Mouse (Mus musculus): ENCODE results near the gene Dhx58. TPM values are rescaled to one million over a fixed set of nuclear protein-coding genes. Genes with fewer than 3 reads are reported as not detected.
"Not testable (repeated sequence)": the region's sequence is repeated elsewhere in the genome, so short reads cannot be mapped to it uniquely, and the experiment has no call there.

The Dhx58 gene
- polyA plus RNA-seq, 1 experiment from 2014 or later, result 2.0 TPM

DNA sequence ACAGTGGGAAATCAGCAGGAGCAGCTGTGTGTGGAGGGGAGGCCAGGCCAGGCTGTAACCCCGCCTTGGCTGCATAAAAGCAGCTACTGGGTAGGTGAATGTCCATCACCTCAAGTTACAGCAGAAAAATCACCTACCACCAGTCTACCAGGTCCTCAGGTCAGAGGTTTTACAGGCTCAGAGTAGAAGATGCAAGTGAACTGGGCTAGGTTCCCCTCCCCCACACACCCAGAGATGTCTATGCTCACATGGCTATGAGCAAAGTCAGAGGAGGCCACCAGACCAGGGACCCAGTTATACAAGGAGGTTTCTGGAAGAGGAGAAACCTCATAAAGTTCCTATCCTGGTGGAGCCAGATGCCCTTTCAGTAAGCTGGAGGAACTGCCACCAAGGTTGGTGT lies 33.0 kb downstream of the Dhx58 start:
- no peak for ATAC-seq (ENCODE audit: insufficient number of reproducible peaks, low FRiP score, low TSS enrichment, low read depth)
- no peaks in the 10 kb centered on the region for H3K36me3 ChIP-seq (ENCODE audit: control insufficient read depth, insufficient read depth, low read length)

GRCm38 (mm10) chr11:100659806-100660205 lies 44.3 kb downstream of the Dhx58 start:
- H3K4me3 ChIP-seq (ENCODE audit: low read depth, low read length), result no peak overlapping the region
- H3K4me1 ChIP-seq (ENCODE audit: control insufficient read depth, insufficient read depth, low read length), result no peaks in the 10 kb centered on the region
- H3K27ac ChIP-seq (replicated peaks; ENCODE audit: low read depth, low read length), result no peak overlapping the region
- H3K27me3 ChIP-seq (ENCODE audit: control insufficient read depth, insufficient read depth, low read length), result no peaks in the 10 kb centered on the region
- H3K36me3 ChIP-seq (ENCODE audit: control insufficient read depth, insufficient read depth, low read length), result no peaks in the 10 kb centered on the region
- no peak for ATAC-seq (ENCODE audit: insufficient number of reproducible peaks, low FRiP score, low TSS enrichment, low read depth)
- H3K4me2 ChIP-seq (ENCODE audit: low read depth, severe bottlenecking), result no peak overlapping the region
- H3K9me3 ChIP-seq (ENCODE audit: control insufficient read depth, low read length), result no peaks in the 10 kb centered on the region
- 79% methylated on average over 10 of the region's 10 CpGs for WGBS
- DNase-seq (ENCODE audit: low spot score), result no peak
- H3K9ac ChIP-seq (ENCODE audit: low read length), result no peak overlapping the region

More for the DNA sequence above, 33.0 kb downstream of the Dhx58 start:
- Histone ChIP-seq H3K27ac (replicated peaks; ENCODE audit: low read depth, low read length) (no peak overlapping the region), H3K9ac (ENCODE audit: low read length) (no peak overlapping the region), H3K9me3 (ENCODE audit: control insufficient read depth, low read length) (no peaks in the 10 kb centered on the region), H3K4me1 (ENCODE audit: control insufficient read depth, insufficient read depth, low read length) (0 out of 2 replicates have a peak, but pooled peaks cover 3% of the 10 kb centered on the region), H3K4me3 (ENCODE audit: low read depth, low read length) (no peak overlapping the region), H3K27me3 (ENCODE audit: control insufficient read depth, insufficient read depth, low read length) (no peaks in the 10 kb centered on the region), H3K4me2 (ENCODE audit: low read depth, severe bottlenecking) (no peak overlapping the region)
- no peak for DNase-seq (ENCODE audit: low spot score)
- 82% methylated on average over 1 of the region's 1 CpGs for WGBS

DNA sequence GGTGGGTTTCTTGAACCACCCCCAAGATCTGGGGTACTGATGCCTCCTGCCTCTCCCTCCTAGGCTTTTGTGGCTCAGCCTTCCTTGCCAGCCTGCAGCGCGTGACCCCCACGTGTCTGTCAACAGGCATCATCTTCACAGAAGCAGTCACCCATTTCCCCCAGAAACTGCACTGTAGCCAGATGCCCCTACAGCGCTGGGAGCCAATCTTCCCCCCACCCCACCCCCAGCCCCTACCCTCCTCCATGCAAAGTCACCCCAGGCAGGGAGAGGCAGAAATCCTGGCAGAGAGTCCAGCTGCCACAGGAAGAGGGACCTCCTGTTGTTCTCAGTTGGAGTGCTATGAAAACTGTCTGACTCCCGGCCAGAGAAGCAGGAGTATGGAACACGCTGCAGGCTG lies 47.6 kb downstream of the Dhx58 start:
- DNase-seq (ENCODE audit: low spot score) (no peak), ATAC-seq (ENCODE audit: insufficient number of reproducible peaks, low FRiP score, low TSS enrichment, low read depth) (no peak)
- Histone ChIP-seq H3K4me2 (ENCODE audit: low read depth, severe bottlenecking) (no peak overlapping the region), H3K27me3 (ENCODE audit: control insufficient read depth, insufficient read depth, low read length) (no peaks in the 10 kb centered on the region; the same call in 1 of the 2 replicates), H3K4me1 (ENCODE audit: control insufficient read depth, insufficient read depth, low read length) (no peaks in the 10 kb centered on the region), H3K4me3 (ENCODE audit: low read depth, low read length) (no peak overlapping the region), H3K36me3 (ENCODE audit: control insufficient read depth, insufficient read depth, low read length) (no peaks in the 10 kb centered on the region), H3K9me3 (ENCODE audit: control insufficient read depth, low read length) (no peaks in the 10 kb centered on the region), H3K27ac (replicated peaks; ENCODE audit: low read depth, low read length) (no peak overlapping the region), H3K9ac (ENCODE audit: low read length) (no peak overlapping the region)
- WGBS, result 14% methylated on average over 6 of the region's 6 CpGs

DNA sequence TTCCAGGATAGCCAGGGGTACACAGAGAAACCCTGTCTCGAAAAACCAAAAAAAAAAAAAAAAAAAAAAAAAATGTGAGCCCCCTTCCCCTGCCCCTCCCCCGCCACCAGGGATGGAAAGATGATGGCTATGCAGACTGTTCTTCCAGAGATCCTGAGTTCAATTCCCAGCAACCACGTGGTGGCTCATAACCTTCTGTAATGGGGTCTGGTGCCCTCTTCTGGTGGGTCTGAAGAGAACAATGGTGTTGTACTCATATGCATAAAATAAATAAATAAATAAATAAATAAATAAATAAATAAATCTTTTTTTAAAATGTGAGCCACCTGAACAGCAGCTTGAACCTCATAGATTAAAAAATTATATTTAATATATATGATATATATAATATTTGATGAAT lies 48.5 kb downstream of the Dhx58 start:
- H3K4me3 ChIP-seq (ENCODE audit: low read depth, low read length); H3K4me1 ChIP-seq (ENCODE audit: control insufficient read depth, insufficient read depth, low read length); ATAC-seq (ENCODE audit: insufficient number of reproducible peaks, low FRiP score, low TSS enrichment, low read depth); H3K4me2 ChIP-seq (ENCODE audit: low read depth, severe bottlenecking); H3K27me3 ChIP-seq (ENCODE audit: control insufficient read depth, insufficient read depth, low read length); DNase-seq (ENCODE audit: low spot score); H3K9me3 ChIP-seq (ENCODE audit: control insufficient read depth, low read length); H3K36me3 ChIP-seq (ENCODE audit: control insufficient read depth, insufficient read depth, low read length); H3K9ac ChIP-seq (ENCODE audit: low read length); H3K27ac ChIP-seq (replicated peaks; ENCODE audit: low read depth, low read length): not testable (repeated sequence)
- 48% methylated on average over 2 of the region's 3 CpGs for WGBS

DNA sequence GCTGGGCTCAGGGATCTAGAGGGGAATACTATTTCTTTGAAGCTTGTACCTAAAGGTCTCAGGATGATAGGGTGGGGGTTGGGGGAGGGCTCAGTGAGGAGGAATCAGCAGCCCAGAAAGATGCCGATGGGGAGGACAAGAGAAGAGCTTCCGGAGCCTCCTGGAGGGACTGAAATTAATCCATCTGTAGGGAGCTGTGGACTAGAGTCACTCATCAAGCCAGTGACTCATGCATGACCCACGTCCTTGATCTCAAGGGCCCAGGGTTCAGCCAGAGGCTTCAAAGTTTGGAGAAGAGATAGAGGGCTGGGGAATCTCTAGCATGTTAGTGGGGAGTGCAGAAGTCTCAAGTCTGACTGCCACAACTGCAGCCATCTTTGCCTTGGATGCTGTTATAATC lies 52.3 kb downstream of the Dhx58 start:
- Histone ChIP-seq H3K4me3 (ENCODE audit: low read depth, low read length) (no peak overlapping the region), H3K9ac (ENCODE audit: low read length) (no peak overlapping the region), H3K27me3 (ENCODE audit: control insufficient read depth, insufficient read depth, low read length) (peaks cover 15% of the 10 kb centered on the region), H3K27ac (replicated peaks; ENCODE audit: low read depth, low read length) (no peak overlapping the region), H3K9me3 (ENCODE audit: control insufficient read depth, low read length) (no peaks in the 10 kb centered on the region), H3K36me3 (ENCODE audit: control insufficient read depth, insufficient read depth, low read length) (no peaks in the 10 kb centered on the region), H3K4me1 (ENCODE audit: control insufficient read depth, insufficient read depth, low read length) (no peaks in the 10 kb centered on the region), H3K4me2 (ENCODE audit: low read depth, severe bottlenecking) (no peak overlapping the region)
- no peak for DNase-seq (ENCODE audit: low spot score)
- no peak for ATAC-seq (ENCODE audit: insufficient number of reproducible peaks, low FRiP score, low TSS enrichment, low read depth)
- WGBS, result 28% methylated on average over 3 of the region's 3 CpGs

DNA sequence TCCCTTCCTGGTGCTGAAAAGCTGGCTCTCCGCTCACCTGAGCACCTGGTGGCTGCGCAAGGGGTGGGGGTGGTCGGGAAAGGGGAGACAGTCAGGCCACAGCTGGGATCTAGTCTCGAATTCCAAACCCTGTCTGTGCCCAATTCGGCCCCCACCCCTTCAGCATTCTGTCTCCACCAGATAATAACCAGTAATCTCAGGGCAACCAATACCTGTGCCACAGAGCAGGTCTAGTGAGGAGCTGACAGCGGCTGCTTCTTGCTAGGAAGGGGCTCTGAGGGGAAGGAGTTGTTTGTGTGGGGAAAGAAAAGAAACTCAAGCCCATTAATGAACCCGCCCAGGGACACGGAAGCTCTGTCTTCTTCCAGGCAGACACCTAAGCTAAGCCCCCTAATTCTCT lies 52.9 kb downstream of the Dhx58 start:
- ATAC-seq (ENCODE audit: insufficient number of reproducible peaks, low FRiP score, low TSS enrichment, low read depth) (no peak), DNase-seq (ENCODE audit: low spot score) (no peak)
- Histone ChIP-seq H3K27me3 (ENCODE audit: control insufficient read depth, insufficient read depth, low read length) (peaks cover 15% of the 10 kb centered on the region), H3K9ac (ENCODE audit: low read length) (no peak overlapping the region), H3K9me3 (ENCODE audit: control insufficient read depth, low read length) (no peaks in the 10 kb centered on the region), H3K36me3 (ENCODE audit: control insufficient read depth, insufficient read depth, low read length) (no peaks in the 10 kb centered on the region), H3K27ac (replicated peaks; ENCODE audit: low read depth, low read length) (no peak overlapping the region), H3K4me3 (ENCODE audit: low read depth, low read length) (no peak overlapping the region), H3K4me1 (ENCODE audit: control insufficient read depth, insufficient read depth, low read length) (no peaks in the 10 kb centered on the region), H3K4me2 (ENCODE audit: low read depth, severe bottlenecking) (no peak overlapping the region)
- WGBS, result 13% methylated on average over 8 of the region's 8 CpGs

- Histone ChIP-seq H3K27me3 (ENCODE audit: control insufficient read depth, insufficient read depth, low read length) (peaks cover 15% of the 10 kb centered on the region), H3K4me2 (ENCODE audit: low read depth, severe bottlenecking) (no peak overlapping the region), H3K9ac (ENCODE audit: low read length) (no peak overlapping the region), H3K9me3 (ENCODE audit: control insufficient read depth, low read length) (no peaks in the 10 kb centered on the region), H3K27ac (replicated peaks; ENCODE audit: low read depth, low read length) (no peak overlapping the region), H3K36me3 (ENCODE audit: control insufficient read depth, insufficient read depth, low read length) (no peaks in the 10 kb centered on the region), H3K4me3 (ENCODE audit: low read depth, low read length) (no peak overlapping the region), H3K4me1 (ENCODE audit: control insufficient read depth, insufficient read depth, low read length) (no peaks in the 10 kb centered on the region)
- 86% methylated on average over 8 of the region's 8 CpGs for WGBS
- no peak for ATAC-seq (ENCODE audit: insufficient number of reproducible peaks, low FRiP score, low TSS enrichment, low read depth)
- DNase-seq (ENCODE audit: low spot score), result no peak
Measured at GRCm38 (mm10) chr11:100648405-100648804, 55.7 kb downstream of the Dhx58 start.

- no peak overlapping the region for H3K4me3 ChIP-seq (ENCODE audit: low read depth, low read length)
- H3K4me2 ChIP-seq (ENCODE audit: low read depth, severe bottlenecking), result no peak overlapping the region
- no peak overlapping the region for H3K27ac ChIP-seq (replicated peaks; ENCODE audit: low read depth, low read length)
- H3K36me3 ChIP-seq (ENCODE audit: control insufficient read depth, insufficient read depth, low read length), result no peaks in the 10 kb centered on the region
- no peak overlapping the region for H3K9ac ChIP-seq (ENCODE audit: low read length)
- WGBS, result 0% methylated on average over 1 of the region's 1 CpGs
- H3K9me3 ChIP-seq (ENCODE audit: control insufficient read depth, low read length), result no peaks in the 10 kb centered on the region
- no peaks in the 10 kb centered on the region for H3K4me1 ChIP-seq (ENCODE audit: control insufficient read depth, insufficient read depth, low read length)
- no peak for ATAC-seq (ENCODE audit: insufficient number of reproducible peaks, low FRiP score, low TSS enrichment, low read depth)
- peak; percentile 78 for DNase-seq (ENCODE audit: low spot score)
- H3K27me3 ChIP-seq (ENCODE audit: control insufficient read depth, insufficient read depth, low read length), result peaks cover 15% of the 10 kb centered on the region
Measured at GRCm38 (mm10) chr11:100646265-100646664, 57.8 kb downstream of the Dhx58 start.
